Mouse (Mus musculus) liver, embryonic 11.5 days (tissue): Measurements from ENCODE around the gene Taldo1. TPM values are rescaled to one million over a fixed set of nuclear protein-coding genes. Genes with fewer than 3 reads are reported as not detected.
A peak's percentile ranks its signal among the peaks of the same experiment; 100 is the strongest.

ENCODE experiments used
- ATAC-seq: fragments of 200-750 bp; cut with Nextera tagmentation; replicated peaks from 2 replicates; pipeline ENCODE4 v1.8.0; 2017; ENCODE audit warnings: moderate number of reproducible peaks, mild to moderate bottlenecking, moderate TSS enrichment, moderate library complexity; ENCODE audit not compliant: low FRiP score
- DNase-seq: peaks from one replicate; pipeline ENCODE4 v3.0.0-alpha.2; 2017; ENCODE audit warnings: low spot score
- H3K27ac ChIP-seq: fragments of 300-500 bp; sonication (generic); 2 replicates; pipeline ENCODE4 v1.5.1; 2014; ENCODE audit warnings: mild to moderate bottlenecking, low read depth, low read length, control low read depth
- H3K27me3 ChIP-seq: fragments of 300-500 bp; sonication (generic); replicated peaks from 2 replicates; pipeline ENCODE4 v1.6.1; 2014; ENCODE audit warnings: low read length, mixed read lengths; ENCODE audit not compliant: control insufficient read depth, insufficient read depth
- H3K36me3 ChIP-seq: fragments of 300-500 bp; sonication (generic); 2 replicates; pipeline ENCODE4 v1.6.1; 2014; ENCODE audit warnings: mild to moderate bottlenecking, low read length, moderate library complexity, mixed read lengths; ENCODE audit not compliant: control insufficient read depth, insufficient read depth
- H3K4me1 ChIP-seq: fragments of 300-500 bp; sonication (generic); replicated peaks from 2 replicates; pipeline ENCODE4 v1.6.1; 2014; ENCODE audit warnings: low read length, mixed read lengths; ENCODE audit not compliant: control insufficient read depth, insufficient read depth
- H3K4me2 ChIP-seq: fragments of 300-500 bp; sonication (generic); 2 replicates; pipeline ENCODE4 v1.6.1; 2014; ENCODE audit warnings: mild to moderate bottlenecking, control low read depth, moderate library complexity
- H3K4me3 ChIP-seq: fragments of 300-500 bp; sonication (generic); 2 replicates; pipeline ENCODE4 v1.5.1; 2014; ENCODE audit warnings: low read depth, low read length, control low read depth
- H3K9ac ChIP-seq: fragments of 300-500 bp; sonication (generic); 2 replicates; pipeline ENCODE4 v1.6.1; 2014; ENCODE audit warnings: low read depth, low read length, control low read depth
- H3K9me3 ChIP-seq: fragments of 300-500 bp; sonication (generic); 2 replicates; pipeline ENCODE4 v1.6.1; 2016; ENCODE audit warnings: low read length, inconsistent platforms, mixed read lengths; ENCODE audit not compliant: control insufficient read depth
- WGBS: fragments of 180-500 bp; shearing (Covaris S2); extraction: QIAGEN DNeasy Blood & Tissue Kit; methylation state at CpG from one replicate; pipeline ENCODE4 v1.1.7; 2014; 5-methylcytosine and 5-hydroxymethylcytosine counted together
- polyA plus RNA-seq: library from polyadenylated mRNA; unstranded; fragments of >200 nt; fragmentation: Nextera tagmentation; extraction: Ambion mirVana; gene quantifications from 2 replicates; pipeline ENCODE4 v1.2.1, GENCODE M21; 2014

Taldo1 gene
- polyA plus RNA-seq, 1 experiment from 2014 or later, result 442 TPM

GRCm38 (mm10) chr7:141361510-141361909 is 30.5 kb upstream of the Taldo1 start:
- Histone ChIP-seq H3K9ac (no peak overlapping the region), H3K36me3 (no peaks in the 10 kb centered on the region), H3K27me3 (peaks cover 10% of the 10 kb centered on the region), H3K27ac (no peak overlapping the region; the same call in 1 of the 2 replicates), H3K9me3 (no peaks in the 10 kb centered on the region), H3K4me3 (no peak overlapping the region), H3K4me1 (peaks cover 13% of the 10 kb centered on the region), H3K4me2 (no peak overlapping the region; the same call in 1 of the 2 replicates)
- DNase-seq, result no peak
- no peak for ATAC-seq
- 22% methylated on average over 24 of the region's 24 CpGs for WGBS

GRCm38 (mm10) chr7:141363106-141363751 is 28.8 kb upstream of the Taldo1 start:
- WGBS, result 58% methylated on average over 4 of the region's 4 CpGs
- H3K36me3 ChIP-seq, result no peaks in the 10 kb centered on the region
- H3K4me3 ChIP-seq, result no peak overlapping the region
- DNase-seq, result no peak
- H3K9me3 ChIP-seq, result no peaks in the 10 kb centered on the region
- H3K27ac ChIP-seq, result peak overlapping the region; percentile 88
- peak; percentile 75 for ATAC-seq
- H3K4me2 ChIP-seq, result no peak overlapping the region
- H3K4me1 ChIP-seq, result peaks cover 13% of the 10 kb centered on the region
- H3K27me3 ChIP-seq, result peaks cover 10% of the 10 kb centered on the region
- H3K9ac ChIP-seq, result peak overlapping the region; percentile 54

GRCm38 (mm10) chr7:141363752-141364125 is 28.3 kb upstream of the Taldo1 start:
- Histone ChIP-seq H3K27me3 (peaks cover 10% of the 10 kb centered on the region), H3K27ac (peak overlapping the region; percentile 88), H3K36me3 (no peaks in the 10 kb centered on the region), H3K4me3 (no peak overlapping the region), H3K4me1 (peaks cover 13% of the 10 kb centered on the region), H3K4me2 (no peak overlapping the region), H3K9ac (peak overlapping the region; percentile 54), H3K9me3 (no peaks in the 10 kb centered on the region)
- ATAC-seq, result peak; percentile 35
- DNase-seq, result no peak
- WGBS, result 63% methylated on average over 2 of the region's 2 CpGs

GRCm38 (mm10) chr7:141364349-141365048 is 27.5 kb upstream of the Taldo1 start:
- Histone ChIP-seq H3K4me2 (peak overlapping the region; percentile 47), H3K27ac (peak overlapping the region; percentile 88)

GRCm38 (mm10) chr7:141365049-141365445 is 27.0 kb upstream of the Taldo1 start:
- Histone ChIP-seq H3K4me1 (peaks cover 16% of the 10 kb centered on the region), H3K9ac (peak overlapping the region; percentile 42; the same call in 1 of the 2 replicates), H3K36me3 (no peaks in the 10 kb centered on the region), H3K4me3 (no peak overlapping the region), H3K4me2 (peak overlapping the region; percentile 47), H3K27ac (peak overlapping the region; percentile 65), H3K27me3 (peaks cover 10% of the 10 kb centered on the region), H3K9me3 (no peaks in the 10 kb centered on the region)
- DNase-seq, result no peak
- ATAC-seq, result no peak
- WGBS, result 71% methylated on average over 3 of the region's 3 CpGs

More at GRCm38 (mm10) chr7:141364349-141365048, 27.5 kb upstream of the Taldo1 start:
- DNase-seq, result no peak
- H3K9me3 ChIP-seq, result no peaks in the 10 kb centered on the region
- 0 out of 2 replicates have a peak overlapping the region, but pooled peaks have one; percentile 42 for H3K9ac ChIP-seq
- no peaks in the 10 kb centered on the region for H3K36me3 ChIP-seq
- peaks cover 10% of the 10 kb centered on the region for H3K27me3 ChIP-seq
- 54% methylated on average over 5 of the region's 5 CpGs for WGBS
- H3K4me1 ChIP-seq, result peaks cover 13% of the 10 kb centered on the region
- ATAC-seq, result peak; percentile 92
- no peak overlapping the region for H3K4me3 ChIP-seq

GRCm38 (mm10) chr7:141367358-141367757 is 24.6 kb upstream of the Taldo1 start:
- Histone ChIP-seq H3K9me3 (no peaks in the 10 kb centered on the region), H3K4me3 (no peak overlapping the region), H3K27me3 (no peaks in the 10 kb centered on the region), H3K4me2 (no peak overlapping the region), H3K27ac (no peak overlapping the region), H3K9ac (no peak overlapping the region), H3K36me3 (no peaks in the 10 kb centered on the region), H3K4me1 (peaks cover 16% of the 10 kb centered on the region)
- DNase-seq (no peak), ATAC-seq (no peak)
- WGBS, result 76% methylated on average over 4 of the region's 4 CpGs

- Histone ChIP-seq H3K27me3 (no peaks in the 10 kb centered on the region), H3K4me1 (peaks cover 5% of the 10 kb centered on the region; the same call in 1 of the 2 replicates), H3K36me3 (no peaks in the 10 kb centered on the region), H3K9ac (peak overlapping the region; percentile 4; the same call in 1 of the 2 replicates), H3K9me3 (no peaks in the 10 kb centered on the region), H3K4me2 (no peak overlapping the region), H3K27ac (no peak overlapping the region), H3K4me3 (no peak overlapping the region)
- 62% methylated on average over 5 of the region's 5 CpGs for WGBS
- DNase-seq (no peak), ATAC-seq (no peak)
Measured at GRCm38 (mm10) chr7:141369918-141370317, 22.1 kb upstream of the Taldo1 start.

GRCm38 (mm10) chr7:141371942-141372595 is 19.9 kb upstream of the Taldo1 start:
- Histone ChIP-seq H3K4me1 (peaks cover 3% of the 10 kb centered on the region; the same call in 1 of the 2 replicates), H3K9ac (no peak overlapping the region), H3K4me3 (no peak overlapping the region), H3K27ac (no peak overlapping the region), H3K27me3 (no peaks in the 10 kb centered on the region), H3K9me3 (no peaks in the 10 kb centered on the region), H3K4me2 (no peak overlapping the region), H3K36me3 (no peaks in the 10 kb centered on the region)
- ATAC-seq, result no peak
- WGBS, result 48% methylated on average over 6 of the region's 6 CpGs
- DNase-seq, result no peak
